Mouse (Mus musculus) heart, postnatal 10 days (tissue): Measurements from ENCODE around the gene Slc31a1. TPM values are rescaled to one million over a fixed set of nuclear protein-coding genes. Genes with fewer than 3 reads are reported as not detected.

Experiments used
- DNase-seq, 2 experiments: peaks; one replicate each; pipeline ENCODE4 v3.0.0; 2021
- intact Hi-C: fragments of 180-260 bp; cut with DNase I; formaldehyde crosslinking; loops from one replicate; pipeline ENCODE4 v1.15.1; 2025
- total RNA-seq, 2 experiments: library from RNA; stranded (reverse); gene quantifications; 2 replicates each; pipeline ENCODE4 v1.2.3; 2021

Slc31a1 gene
- total RNA-seq, 2 experiments from 2014 or later, result 31.3 to 31.8 TPM

GRCm38 (mm10) chr4:62439793-62440192, 79.3 kb downstream of the Slc31a1 start:
- intact Hi-C loops, result no loop called here
- no peak for DNase-seq

- DNase-seq, result no peak
- intact Hi-C loops, result no loop called here
Measured at GRCm38 (mm10) chr4:62440544-62440943, 80.0 kb downstream of the Slc31a1 start.

GRCm38 (mm10) chr4:62440986-62441385, 80.5 kb downstream of the Slc31a1 start:
- DNase-seq, result no peak
- intact Hi-C loops, result no loop called here

Other genes starting within 250 kb of the Slc31a1 start
- not detected for gene Mup21, start 209.9 kb upstream of the Slc31a1 start, total RNA-seq
- gene Zfp37, start 129.7 kb upstream of the Slc31a1 start, total RNA-seq, result 1 to 10 TPM; 3.9 to 4.7 TPM
- gene Slc31a2, start 98.2 kb upstream of the Slc31a1 start, total RNA-seq, result 10 to 100 TPM; 12.5 to 13.4 TPM
- gene Fkbp15, start 179 bp upstream of the Slc31a1 start, total RNA-seq, result 10 to 100 TPM; 25.5 to 25.8 TPM
- 10 to 100 TPM; 47.3 to 58.5 TPM for gene Cdc26, start 47.9 kb downstream of the Slc31a1 start, total RNA-seq
- gene Prpf4, start 48.1 kb downstream of the Slc31a1 start, total RNA-seq, result 10 to 100 TPM; 10.9 to 11.5 TPM
- not detected for gene Rnf183, start 74.5 kb downstream of the Slc31a1 start, total RNA-seq
- gene Wdr31, start 110.2 kb downstream of the Slc31a1 start, total RNA-seq, result 1 to 10 TPM in 1 of 2 experiments, under 1 TPM in 1; 0.89 to 1.0 TPM
- gene Bspry, start 119.3 kb downstream of the Slc31a1 start, total RNA-seq, result under 1 TPM in 1 of 2 experiments, not detected in 1; 0.19 TPM
- 1 to 10 TPM; 6.1 to 6.4 TPM for gene Hdhd3, start 142.7 kb downstream of the Slc31a1 start, total RNA-seq
- 10 to 100 TPM; 61.1 to 65.2 TPM for gene Alad, start 159.2 kb downstream of the Slc31a1 start, total RNA-seq
- 10 to 100 TPM; 23.4 to 24.4 TPM for gene Pole3, start 164.3 kb downstream of the Slc31a1 start, total RNA-seq
- under 1 TPM; 0.22 to 0.34 TPM for gene 4933430I17Rik, start 164.6 kb downstream of the Slc31a1 start, total RNA-seq
- 10 to 100 TPM; 51.1 to 60.0 TPM for gene Rgs3, start 199.1 kb downstream of the Slc31a1 start, total RNA-seq